Mouse (Mus musculus): ENCODE results near the gene Stt3a. TPM values are rescaled to one million over a fixed set of nuclear protein-coding genes. Genes with fewer than 3 reads are reported as not detected.

Gene Stt3a
- polyA plus RNA-seq (2012; rRNA removed) (49.3 and 73.7 TPM in 2 replicates), polyA plus RNA-seq (2014; fragmentation: Nextera tagmentation; extraction: Ambion mirVana) (142 and 144 TPM in 2 replicates)

GRCm38 (mm10) chr9:36767203-36768143 is at the start of gene Stt3a:
Gene Stt3a, minus strand, starts transcription at chr9:36767679.
- TF ChIP-seq EP300 (IDR thresholded peaks at IDR 0.05; ENCODE audit: low read depth) (peak; percentile 31; the same call in 1 of the 2 replicates), CTCF (IDR thresholded peaks at IDR 0.05; ENCODE audit: low read depth) (0 out of 2 replicates have a peak, but pooled peaks have one; percentile 3)
- Histone ChIP-seq H3K27ac (peak within 1 kb of the TSS; percentile 93), H3K36me3 (replicated peaks; ENCODE audit: control insufficient read depth, insufficient read depth, low read depth) (peaks cover 14% of the 10 kb centered on the region), H3K27me3 (ENCODE audit: control insufficient read depth, insufficient read depth, low read length) (no peaks in the 10 kb centered on the region), H3K9me3 (ENCODE audit: control insufficient read depth, low read length) (no peaks in the 10 kb centered on the region), H3K9ac (replicated peaks) (peak within 1 kb of the TSS; percentile 90), H3K4me1 (replicated peaks; ENCODE audit: control insufficient read depth in 2 of 2, insufficient read depth in 2 of 2, low read length in 1 of 2) (peaks cover 10 to 16% of the 10 kb centered on the region in 2 experiments), H3K4me2 (ENCODE audit: low read depth) (peak within 1 kb of the TSS; percentile 91), H3K4me3 (ENCODE audit: insufficient read depth in 1 of 2, low read depth in 2 of 2, low read length in 2 of 2) (peak within 1 kb of the TSS; percentile 84 to 91)
- peak; percentile 98 for ATAC-seq (ENCODE audit: insufficient read depth)
- under 1% methylated on average over 60 of the region's 60 CpGs for WGBS (ENCODE audit: insufficient replicate concordance)
- peak; percentile 100 for DNase-seq (ENCODE audit: low read depth in 3 of 3, low spot score in 3 of 3)

DNA sequence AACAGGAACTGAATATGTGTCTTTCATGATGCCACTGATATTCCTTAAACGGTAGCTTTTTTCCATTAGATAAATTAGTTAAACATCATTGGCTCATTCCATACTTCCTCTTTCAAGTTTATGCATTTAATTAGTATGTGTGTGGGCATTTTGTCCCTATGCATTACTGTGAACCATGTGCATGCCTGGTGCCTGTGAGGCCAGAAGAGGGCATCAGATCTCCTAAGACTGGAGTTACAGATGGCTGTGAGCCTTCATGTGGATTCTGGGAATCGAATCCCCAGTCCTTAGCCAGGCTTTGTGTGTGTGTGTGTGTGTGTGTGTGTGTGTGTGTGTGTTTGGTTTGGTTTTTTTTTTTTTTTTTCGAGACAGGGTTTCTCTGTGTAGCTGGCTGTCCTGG is 47.0 kb upstream of the Stt3a start:
- TF ChIP-seq EP300 (IDR thresholded peaks at IDR 0.05; ENCODE audit: low read depth) (no peak), CTCF (IDR thresholded peaks at IDR 0.05; ENCODE audit: low read depth) (0 out of 2 replicates have a peak, but pooled peaks have one; percentile 21)
- Histone ChIP-seq H3K9me3 (ENCODE audit: control insufficient read depth, low read length) (no peaks in the 10 kb centered on the region), H3K4me3 (ENCODE audit: insufficient read depth in 1 of 2, low read depth in 2 of 2, low read length in 2 of 2) (no peak overlapping the region), H3K4me2 (ENCODE audit: low read depth) (no peak overlapping the region), H3K36me3 (replicated peaks; ENCODE audit: control insufficient read depth, insufficient read depth, low read depth) (no peaks in the 10 kb centered on the region), H3K27ac (no peak overlapping the region), H3K4me1 (replicated peaks; ENCODE audit: control insufficient read depth in 2 of 2, insufficient read depth in 2 of 2, low read length in 1 of 2) (no peaks in the 10 kb centered on the region), H3K27me3 (ENCODE audit: control insufficient read depth, insufficient read depth, low read length) (no peaks in the 10 kb centered on the region), H3K9ac (replicated peaks) (no peak overlapping the region)
- ATAC-seq (ENCODE audit: insufficient read depth) (no peak), DNase-seq (ENCODE audit: low read depth in 3 of 3, low spot score in 3 of 3) (no peak)
- 39% methylated on average over 3 of the region's 3 CpGs for WGBS (ENCODE audit: insufficient replicate concordance)

GRCm38 (mm10) chr9:36808126-36808785 is 40.8 kb upstream of the Stt3a start:
- no peaks in the 10 kb centered on the region for H3K9me3 ChIP-seq (ENCODE audit: control insufficient read depth, low read length)
- no peaks in the 10 kb centered on the region for H3K36me3 ChIP-seq (replicated peaks; ENCODE audit: control insufficient read depth, insufficient read depth, low read depth)
- no peak overlapping the region for H3K9ac ChIP-seq (replicated peaks)
- H3K27ac ChIP-seq: no peak overlapping the region
- no peaks in the 10 kb centered on the region for H3K4me1 ChIP-seq (replicated peaks; ENCODE audit: control insufficient read depth in 2 of 2, insufficient read depth in 2 of 2, low read length in 1 of 2)
- 62% methylated on average over 5 of the region's 5 CpGs for whole genome bisulfite sequencing (ENCODE audit: insufficient replicate concordance)
- DNase-seq (ENCODE audit: low read depth in 3 of 3, low spot score in 3 of 3) (no peak), ATAC-seq (ENCODE audit: insufficient read depth) (no peak)
- no peak overlapping the region for H3K4me2 ChIP-seq (ENCODE audit: low read depth)
- H3K4me3 ChIP-seq (ENCODE audit: insufficient read depth in 1 of 2, low read depth in 2 of 2, low read length in 2 of 2): no peak overlapping the region
- H3K27me3 ChIP-seq (ENCODE audit: control insufficient read depth, insufficient read depth, low read length): no peaks in the 10 kb centered on the region
- no peak for TF ChIP-seq CTCF (IDR thresholded peaks at IDR 0.05; ENCODE audit: low read depth)
- no peak for TF ChIP-seq EP300 (IDR thresholded peaks at IDR 0.05; ENCODE audit: low read depth)

DNA sequence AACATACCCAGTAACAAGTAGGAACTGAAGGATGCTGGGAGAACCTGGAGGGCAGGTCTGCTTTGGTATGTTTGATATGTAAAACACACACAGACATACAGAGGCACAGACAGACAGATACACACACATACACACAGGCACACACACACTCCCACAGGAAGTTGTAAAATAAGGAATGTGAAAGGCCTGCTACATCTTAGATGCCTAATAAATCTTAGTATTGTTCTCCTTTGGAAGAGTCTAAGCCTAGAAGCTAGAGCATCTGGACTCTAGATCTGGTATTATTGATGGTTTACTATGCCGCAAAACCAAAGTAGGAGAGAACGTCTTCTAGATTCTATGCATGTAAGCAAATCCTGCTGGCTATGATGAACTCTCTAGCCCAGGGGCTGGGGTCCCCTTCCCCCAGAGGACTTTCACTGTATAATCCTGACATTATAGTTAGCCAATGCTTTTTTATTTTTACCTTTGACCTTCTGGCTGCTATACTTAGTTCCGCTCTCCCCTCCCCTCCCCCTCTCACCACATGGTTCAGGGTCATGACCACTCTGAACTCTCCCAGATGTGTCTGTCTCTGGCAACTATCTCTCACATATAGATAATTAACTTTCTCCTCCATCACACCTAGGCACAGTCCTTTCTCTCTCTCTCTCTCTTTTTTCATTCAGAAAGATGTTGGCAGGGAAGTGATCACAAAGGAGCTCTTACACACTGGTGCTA is 37.9 kb upstream of the Stt3a start:
- H3K4me2 ChIP-seq (ENCODE audit: low read depth): no peak overlapping the region
- H3K27ac ChIP-seq: no peak overlapping the region
- no peaks in the 10 kb centered on the region for H3K36me3 ChIP-seq (replicated peaks; ENCODE audit: control insufficient read depth, insufficient read depth, low read depth)
- ATAC-seq (ENCODE audit: insufficient read depth) (no peak), DNase-seq (ENCODE audit: low read depth in 3 of 3, low spot score in 3 of 3) (no peak)
- no peaks in the 10 kb centered on the region for H3K27me3 ChIP-seq (ENCODE audit: control insufficient read depth, insufficient read depth, low read length)
- 80% methylated on average over 3 of the region's 3 CpGs for whole genome bisulfite sequencing (ENCODE audit: insufficient replicate concordance)
- H3K4me1 ChIP-seq (replicated peaks; ENCODE audit: control insufficient read depth in 2 of 2, insufficient read depth in 2 of 2, low read length in 1 of 2): no peaks in the 10 kb centered on the region
- no peak overlapping the region for H3K4me3 ChIP-seq (ENCODE audit: insufficient read depth in 1 of 2, low read depth in 2 of 2, low read length in 2 of 2)
- H3K9me3 ChIP-seq (ENCODE audit: control insufficient read depth, low read length): no peaks in the 10 kb centered on the region
- no peak overlapping the region for H3K9ac ChIP-seq (replicated peaks)
- no peak for TF ChIP-seq EP300 (IDR thresholded peaks at IDR 0.05; ENCODE audit: low read depth)
- no peak for TF ChIP-seq CTCF (IDR thresholded peaks at IDR 0.05; ENCODE audit: low read depth)

Measured in liver, embryonic 14.5 days (tissue).